Mouse (Mus musculus): ENCODE data around the gene Smc6. TPM values are rescaled to one million over a fixed set of nuclear protein-coding genes. Genes with fewer than 3 reads are reported as not detected.

Gene Smc6
- polyA plus RNA-seq (2017; shearing (Covaris generic)): 255 TPM

DNA sequence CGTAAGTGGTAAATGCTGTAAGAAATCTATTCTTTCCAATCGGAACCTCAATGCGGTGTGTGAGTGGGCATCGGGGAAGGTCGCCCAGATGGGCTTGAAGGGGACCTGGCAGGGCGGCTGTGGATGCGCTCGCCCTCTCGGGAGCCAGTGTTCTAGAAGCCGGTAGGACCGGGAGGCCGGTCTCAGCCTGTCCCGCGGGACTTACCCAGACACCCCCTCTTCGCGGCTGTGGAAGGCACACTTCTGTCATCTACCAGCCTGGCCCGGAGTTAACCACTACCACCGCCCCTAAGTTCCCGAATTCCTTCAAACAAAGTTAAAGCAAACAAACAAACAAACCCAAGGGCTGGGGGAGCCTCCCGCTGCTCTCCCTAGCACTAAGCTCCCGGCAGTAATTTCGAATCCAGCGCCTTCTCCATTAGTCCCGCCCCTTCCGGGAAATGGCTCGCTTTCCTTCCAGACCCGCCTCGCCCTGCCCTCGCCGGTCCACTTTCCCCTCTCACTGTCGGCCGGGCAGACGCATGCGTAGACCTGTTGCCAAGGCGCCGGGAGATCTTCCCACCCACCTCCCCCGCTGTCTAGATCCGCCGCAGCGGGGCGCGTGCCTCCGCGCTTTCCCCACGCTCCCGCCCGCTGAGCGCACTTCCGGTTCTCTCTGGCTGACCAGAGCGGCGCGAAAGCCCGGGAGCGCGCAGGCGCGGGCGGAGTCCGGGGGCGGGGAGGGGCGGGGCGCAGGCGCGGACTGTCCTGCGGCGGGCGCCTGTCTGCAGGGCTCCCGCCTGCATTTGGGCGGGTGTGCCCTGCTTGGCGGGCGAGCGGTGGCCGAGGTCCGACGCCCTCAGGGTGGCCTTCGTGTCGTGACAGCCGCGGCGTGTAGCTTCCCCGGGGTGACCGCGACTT lies at the start of gene Smc6, which contains the start of gene Gen1:
Gene Smc6, plus strand, starts transcription at position 505 of the 900 bp plus-strand sequence.
Gene Gen1, minus strand, starts transcription at position 420 of the 900 bp plus-strand sequence.

Other genes with a start within 250 kb of the Smc6 start
- not detected for gene Kcns3, start 114.8 kb upstream of the Smc6 start, polyA plus RNA-seq (2017; shearing (Covaris generic))
- 1.3 TPM for gene Msgn1, start 56.9 kb upstream of the Smc6 start, polyA plus RNA-seq (2017; shearing (Covaris generic))
- gene Gen1, start 85 bp upstream of the Smc6 start, polyA plus RNA-seq (2017; shearing (Covaris generic)): 2.3 TPM
- gene Vsnl1, start 170.7 kb downstream of the Smc6 start, polyA plus RNA-seq (2017; shearing (Covaris generic)): not detected
- not detected for gene Rad51ap2, start 190.2 kb downstream of the Smc6 start, polyA plus RNA-seq (2017; shearing (Covaris generic))